Mouse (Mus musculus): Measurements from ENCODE around the gene Vmn2r29.
"Not testable (repeated sequence)": the region's sequence is repeated elsewhere in the genome, so short reads cannot be mapped to it uniquely, and the experiment has no call there.

- TF ChIP-seq CTCF (conservative IDR thresholded peaks at IDR 0.05; ENCODE audit: insufficient read depth, insufficient read length, low read depth, low read length); POLR2A (IDR thresholded peaks at IDR 0.05; ENCODE audit: low read depth, low read length): not testable (repeated sequence)
These were observed 37.6 kb downstream of the Vmn2r29 start, which contains the start of gene Zfp772 for GRCm38 (mm10) chr7:7209313-7210151.
